Mouse (Mus musculus) cerebellum, adult 2 months (tissue): Measurements from ENCODE around the gene Gm17657.

ENCODE experiments used
- CTCF ChIP-seq: fragments of 200-500 bp; IDR thresholded peaks from 2 replicates; pipeline ENCODE4 v1.5.1; 2011; ENCODE audit warnings: low read depth, mild to moderate bottlenecking, control low read depth, low read length, moderate library complexity, borderline replicate concordance; ENCODE audit not compliant: insufficient read depth
- POLR2A ChIP-seq: fragments of 200-500 bp; IDR thresholded peaks from 2 replicates; pipeline ENCODE4 v1.6.1; 2011; ENCODE audit warnings: low read length, control low read depth, borderline replicate concordance; ENCODE audit not compliant: insufficient read depth

DNA sequence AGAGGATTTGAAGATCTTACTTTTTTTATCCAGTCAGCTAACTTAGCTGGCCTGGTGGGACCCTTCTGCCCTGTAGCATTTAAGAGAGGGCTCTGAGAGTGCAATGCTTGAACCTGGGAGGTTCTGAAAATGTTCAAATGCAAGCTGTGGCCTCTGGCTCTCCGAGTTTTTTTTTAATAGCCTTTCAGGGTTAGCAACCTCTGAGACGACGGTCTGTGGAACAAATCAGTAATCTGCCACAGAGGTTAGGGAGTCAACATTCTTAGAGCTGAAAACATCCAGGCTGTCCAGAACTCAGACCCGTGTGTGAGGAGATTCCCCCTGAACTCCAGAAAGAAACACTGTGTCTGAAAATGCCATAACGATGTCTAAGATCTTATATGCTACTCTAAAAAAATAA is 9.0 kb upstream of the Gm17657 start:
- TF ChIP-seq CTCF (no peak), POLR2A (no peak)
